Mouse (Mus musculus): ENCODE measurements around the gene Rpl9.

- TF ChIP-seq CTCF (IDR thresholded peaks at IDR 0.05; ENCODE audit: borderline replicate concordance, control insufficient read depth, extremely low read depth, insufficient read depth, low read length, poor library complexity) (no peak), POLR2A (IDR thresholded peaks at IDR 0.05; ENCODE audit: control insufficient read depth, extremely low read depth, insufficient read depth, low read length, poor library complexity) (no peak)
Measured at GRCm38 (mm10) chr5:65435363-65435805, 44.1 kb upstream of the Rpl9 start.
